12 mouse cellular contexts compared by ENCODE assay signal in genomic region chr11:25287458-25288247, GRCm38 (mm10).
DNase-seq lines count a peak whose midpoint lies in the region; ATAC-seq and TF ChIP-seq lines count a peak whose summit lies in the region.
"Had no signal": no experiment of that assay in that cellular context is flagged by ENCODE, and none has a peak within 500 bp of the region (broad histone marks: within the 10 kb centered on the region; RNA-seq: fewer than 3 reads in every experiment).

No protein-coding gene starts in this region.

- DNase-seq in forebrain, embryonic 11.5 days (ENCODE audit: low spot score), result no peak
- DNase-seq in layer of hippocampus, adult 11-12 months (ENCODE audit: low spot score), result peak; percentile 9
- no peak for DNase-seq in layer of hippocampus, adult 8-10 months (ENCODE audit: low spot score in 2 of 2)
- DNase-seq in brain, embryonic 18.5 days (ENCODE audit: low read depth, low spot score), result peak; percentile 34
- DNase-seq in embryo, embryonic 9.5 days (ENCODE audit: extremely low spot score), result no peak
- no peak for DNase-seq in midbrain, postnatal 0 days (ENCODE audit: low spot score)
- DNase-seq: cerebellum, adult 11-12 months; right cerebral cortex, postnatal 14 days had no signal

- H3K27me3 ChIP-seq in forebrain, embryonic 15.5 days, result no peaks in the 10 kb centered on the region
- no peaks in the 10 kb centered on the region for H3K27me3 ChIP-seq in forebrain, embryonic 11.5 days (ENCODE audit: control insufficient read depth, insufficient read depth, low read length)
- no peaks in the 10 kb centered on the region for H3K27me3 ChIP-seq in limb, embryonic 13.5 days
- no peaks in the 10 kb centered on the region for H3K27me3 ChIP-seq in midbrain, postnatal 0 days (ENCODE audit: insufficient read depth, low read length)
- H3K27me3 ChIP-seq: midbrain, embryonic 12.5 days; neural tube, embryonic 13.5 days had no signal

- H3K4me3 ChIP-seq in forebrain, embryonic 15.5 days, result no peak overlapping the region
- no peak overlapping the region for H3K4me3 ChIP-seq in forebrain, embryonic 11.5 days (ENCODE audit: low read depth, low read length)
- peak overlapping the region; percentile 16; the same call in 1 of the 2 replicates for H3K4me3 ChIP-seq in limb, embryonic 13.5 days
- no peak overlapping the region for H3K4me3 ChIP-seq in midbrain, postnatal 0 days (ENCODE audit: low read depth, low read length)
- H3K4me3 ChIP-seq: midbrain, embryonic 12.5 days; neural tube, embryonic 13.5 days had no signal

- no peak overlapping the region for H3K9ac ChIP-seq in forebrain, embryonic 15.5 days (replicated peaks)
- no peak overlapping the region for H3K9ac ChIP-seq in forebrain, embryonic 11.5 days (ENCODE audit: low read length)
- no peak overlapping the region for H3K9ac ChIP-seq in limb, embryonic 13.5 days
- H3K9ac ChIP-seq in midbrain, postnatal 0 days (replicated peaks; ENCODE audit: low read length, poor library complexity, severe bottlenecking), result no peak overlapping the region
- H3K9ac ChIP-seq: midbrain, embryonic 12.5 days; neural tube, embryonic 13.5 days had no signal

- H3K4me2 ChIP-seq in forebrain, embryonic 15.5 days (replicated peaks), result no peak overlapping the region
- H3K4me2 ChIP-seq in forebrain, embryonic 11.5 days (ENCODE audit: low read depth, low read length, severe bottlenecking), result no peak overlapping the region
- peak overlapping the region; percentile 53 for H3K4me2 ChIP-seq in limb, embryonic 13.5 days (replicated peaks)
- H3K4me2 ChIP-seq in midbrain, postnatal 0 days (ENCODE audit: low read depth, low read length, poor library complexity, severe bottlenecking), result no peak overlapping the region
- H3K4me2 ChIP-seq: midbrain, embryonic 12.5 days; neural tube, embryonic 13.5 days had no signal

- H3K4me1 ChIP-seq in forebrain, embryonic 15.5 days, result peaks cover 14% of the 10 kb centered on the region
- no peaks in the 10 kb centered on the region for H3K4me1 ChIP-seq in forebrain, embryonic 11.5 days (replicated peaks; ENCODE audit: control insufficient read depth, insufficient read depth, low read length)
- peaks cover 9% of the 10 kb centered on the region for H3K4me1 ChIP-seq in limb, embryonic 13.5 days
- no peaks in the 10 kb centered on the region for H3K4me1 ChIP-seq in midbrain, postnatal 0 days (ENCODE audit: insufficient read depth, low read length)
- H3K4me1 ChIP-seq: midbrain, embryonic 12.5 days had no signal

- no peaks in the 10 kb centered on the region for H3K9me3 ChIP-seq in forebrain, embryonic 15.5 days
- no peaks in the 10 kb centered on the region for H3K9me3 ChIP-seq in forebrain, embryonic 11.5 days (ENCODE audit: control insufficient read depth, low read length)
- H3K9me3 ChIP-seq in limb, embryonic 13.5 days, result no peaks in the 10 kb centered on the region
- no peaks in the 10 kb centered on the region for H3K9me3 ChIP-seq in midbrain, postnatal 0 days (ENCODE audit: low read length)
- H3K9me3 ChIP-seq: midbrain, embryonic 12.5 days; neural tube, embryonic 13.5 days had no signal

- H3K36me3 ChIP-seq in forebrain, embryonic 15.5 days, result no peaks in the 10 kb centered on the region
- H3K36me3 ChIP-seq in forebrain, embryonic 11.5 days (ENCODE audit: control insufficient read depth, insufficient read depth, low read length), result no peaks in the 10 kb centered on the region
- no peaks in the 10 kb centered on the region for H3K36me3 ChIP-seq in limb, embryonic 13.5 days
- H3K36me3 ChIP-seq in midbrain, postnatal 0 days (ENCODE audit: insufficient read depth, low read length), result no peaks in the 10 kb centered on the region
- H3K36me3 ChIP-seq: midbrain, embryonic 12.5 days; neural tube, embryonic 13.5 days had no signal

- no peak overlapping the region; the same call in 1 of the 2 replicates for H3K27ac ChIP-seq in forebrain, embryonic 15.5 days (replicated peaks)
- no peak overlapping the region for H3K27ac ChIP-seq in forebrain, embryonic 11.5 days (ENCODE audit: low read depth, low read length)
- no peak overlapping the region for H3K27ac ChIP-seq in limb, embryonic 13.5 days
- H3K27ac ChIP-seq in midbrain, postnatal 0 days (ENCODE audit: low read depth, low read length), result no peak overlapping the region
- H3K27ac ChIP-seq: midbrain, embryonic 12.5 days; neural tube, embryonic 13.5 days had no signal

- 53% methylated on average over 13 of the region's 13 CpGs for WGBS in forebrain, embryonic 15.5 days
- 88% methylated on average over 13 of the region's 13 CpGs for WGBS in forebrain, embryonic 11.5 days
- 63% methylated on average over 13 of the region's 13 CpGs for WGBS in limb, embryonic 13.5 days
- 70% methylated on average over 13 of the region's 13 CpGs for WGBS in midbrain, postnatal 0 days

- peak; percentile 89 for ATAC-seq in forebrain, embryonic 15.5 days (replicated peaks)
- no peak for ATAC-seq in forebrain, embryonic 11.5 days (replicated peaks; ENCODE audit: low FRiP score)
- no peak for ATAC-seq in limb, embryonic 13.5 days (ENCODE audit: low FRiP score, low read depth)
- ATAC-seq in midbrain, postnatal 0 days (ENCODE audit: low FRiP score), result no peak

- TF ChIP-seq CTCF in midbrain, postnatal 0 days (IDR thresholded peaks at IDR 0.05), result no peak

Comparison
In these comparisons a context has a peak if more than half of its experiments do, and no peak if none do; other contexts are left out.
1. DNase-seq: peak in layer of hippocampus, adult 11-12 months (single experiment) and brain, embryonic 18.5 days (single experiment); none in forebrain, embryonic 11.5 days (single experiment), layer of hippocampus, adult 8-10 months (0 of 2), embryo, embryonic 9.5 days (single experiment) and midbrain, postnatal 0 days (single experiment).